Mouse (Mus musculus) ES-E14 (cell line): Measurements from ENCODE around the gene Cfap97d1. TPM values are rescaled to one million over a fixed set of nuclear protein-coding genes. Genes with fewer than 3 reads are reported as not detected.

Experiments used
- DNase-seq: peaks from one replicate; pipeline ENCODE4 v3.0.0-alpha.2; 2013; ENCODE audit warnings: low read depth, low spot score
- H3K27ac ChIP-seq: 2 replicates; pipeline ENCODE4 v1.5.1; 2012; ENCODE audit warnings: low read depth, mild to moderate bottlenecking, low read length, moderate library complexity, mixed read lengths; ENCODE audit not compliant: poor library complexity, insufficient read depth, severe bottlenecking
- H3K36me3 ChIP-seq: 2 replicates; pipeline ENCODE4 v1.6.1; 2012; ENCODE audit warnings: mild to moderate bottlenecking, low read length, moderate library complexity, mixed read lengths; ENCODE audit not compliant: control insufficient read depth, poor library complexity, insufficient read depth, severe bottlenecking
- H3K4me1 ChIP-seq, 2 experiments: fragments of 150-350 bp in 1 of 2; sonication (generic) in 1 of 2; 2 replicates each; pipeline ENCODE4 v1.6.1; 2012; ENCODE audit warnings: low read length in 2 of 2, mild to moderate bottlenecking in 1 of 2, mixed read lengths in 1 of 2; ENCODE audit not compliant: control insufficient read depth in 2 of 2, insufficient read depth in 2 of 2, poor library complexity in 1 of 2
- H3K4me3 ChIP-seq, 2 experiments: fragments of 150-350 bp in 1 of 2; sonication (generic) in 1 of 2; 2 replicates each; pipeline ENCODE4 v1.5.1; 2012; ENCODE audit warnings: low read length in 2 of 2, low read depth in 1 of 2, mild to moderate bottlenecking in 1 of 2, mixed read lengths in 1 of 2; ENCODE audit not compliant: insufficient read depth in 1 of 2, poor library complexity in 1 of 2, severe bottlenecking in 1 of 2
- H3K9ac ChIP-seq: 2 replicates; pipeline ENCODE4 v1.6.1; 2012; ENCODE audit warnings: low read depth, mild to moderate bottlenecking, low read length, mixed read lengths; ENCODE audit not compliant: poor library complexity, insufficient read depth, severe bottlenecking
- H3K9me3 ChIP-seq: fragments of 150-350 bp; sonication (generic); 2 replicates; pipeline ENCODE4 v1.6.1; 2012; ENCODE audit warnings: low read depth, mild to moderate bottlenecking, low read length; ENCODE audit not compliant: control insufficient read depth, insufficient read depth
- CHD2 ChIP-seq: IDR thresholded peaks from 2 replicates; pipeline ENCODE4 v1.6.1; 2014; ENCODE audit warnings: mild to moderate bottlenecking, low read depth, low read length, inconsistent platforms
- HCFC1 ChIP-seq: IDR thresholded peaks from 2 replicates; pipeline ENCODE4 v1.6.1; 2012; ENCODE audit warnings: low read length, inconsistent platforms, borderline replicate concordance; ENCODE audit not compliant: insufficient read depth
- MAFK ChIP-seq: IDR thresholded peaks from 2 replicates; pipeline ENCODE4 v1.6.1; 2014; ENCODE audit warnings: mild to moderate bottlenecking, low read depth, low read length, inconsistent platforms; ENCODE audit not compliant: insufficient read depth
- ZC3H11A ChIP-seq: IDR thresholded peaks from 2 replicates; pipeline ENCODE4 v1.6.1; 2012; ENCODE audit warnings: low read depth, mild to moderate bottlenecking, inconsistent platforms, low read length, borderline replicate concordance
- ZNF384 ChIP-seq: IDR thresholded peaks from 2 replicates; pipeline ENCODE4 v1.6.1; 2012; ENCODE audit warnings: low read depth, low read length, inconsistent platforms
- in situ Hi-C, 2 experiments: fragments of 600-800 bp; cut with MboI; formaldehyde crosslinking; loops; one replicate each; pipeline ENCODE4 v1.15.1; 2025; ENCODE audit warnings: low sequenced_read_pairs in 2 of 2, inconsistent platforms in 1 of 2; ENCODE audit not compliant: unreplicated experiment in 2 of 2
- total RNA-seq: library from RNA; depleted of rRNA; stranded (reverse); fragments of 300-350 nt; gene quantifications from 2 replicates; pipeline ENCODE4 v1.2.3, GENCODE M21; 2012

Gene Cfap97d1
- total RNA-seq, 1 experiment, result not detected

DNA sequence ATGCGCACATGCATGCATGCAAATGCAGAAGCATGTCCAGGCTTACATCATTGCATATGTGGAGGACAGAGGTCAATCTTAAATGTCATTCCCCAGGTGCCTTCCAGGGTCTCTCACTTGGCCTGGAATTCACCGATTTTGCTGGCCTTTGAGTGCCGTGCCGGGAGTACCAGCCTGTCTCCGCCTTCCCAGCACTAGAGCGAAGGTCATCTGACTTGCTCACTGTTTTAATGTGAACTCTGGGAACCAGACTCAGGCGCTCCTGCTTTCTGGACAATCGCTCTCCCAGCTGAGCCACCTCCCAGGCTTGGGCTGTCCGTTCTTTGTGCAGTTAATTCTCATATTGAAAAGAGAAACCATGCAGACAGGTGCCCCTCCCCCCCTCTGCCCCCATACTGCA, 22.2 kb downstream of the Cfap97d1 start:
- DNase-seq, result no peak
- TF ChIP-seq CHD2 (no peak), ZNF384 (no peak), MAFK (no peak), HCFC1 (no peak), ZC3H11A (no peak)
- H3K9me3 ChIP-seq, result no peaks in the 10 kb centered on the region
- H3K4me3 ChIP-seq, result no peak overlapping the region
- H3K9ac ChIP-seq, result no peak overlapping the region
- peaks cover 6% of the 10 kb centered on the region; the same call in 1 of the 2 replicates for H3K36me3 ChIP-seq
- in situ Hi-C loops, result no loop called here
- H3K4me1 ChIP-seq, result no peaks in the 10 kb centered on the region
- H3K27ac ChIP-seq, result no peak overlapping the region

GRCm38 (mm10) chr11:102006688-102007087, 22.6 kb downstream of the Cfap97d1 start:
- Histone ChIP-seq H3K9me3 (no peaks in the 10 kb centered on the region), H3K27ac (no peak overlapping the region), H3K4me1 (no peaks in the 10 kb centered on the region), H3K9ac (no peak overlapping the region), H3K4me3 (no peak overlapping the region), H3K36me3 (peaks cover 6% of the 10 kb centered on the region; the same call in 1 of the 2 replicates)
- in situ Hi-C loops, result no loop called here
- TF ChIP-seq HCFC1 (no peak), CHD2 (no peak), MAFK (no peak), ZC3H11A (no peak), ZNF384 (no peak)
- no peak for DNase-seq

DNA sequence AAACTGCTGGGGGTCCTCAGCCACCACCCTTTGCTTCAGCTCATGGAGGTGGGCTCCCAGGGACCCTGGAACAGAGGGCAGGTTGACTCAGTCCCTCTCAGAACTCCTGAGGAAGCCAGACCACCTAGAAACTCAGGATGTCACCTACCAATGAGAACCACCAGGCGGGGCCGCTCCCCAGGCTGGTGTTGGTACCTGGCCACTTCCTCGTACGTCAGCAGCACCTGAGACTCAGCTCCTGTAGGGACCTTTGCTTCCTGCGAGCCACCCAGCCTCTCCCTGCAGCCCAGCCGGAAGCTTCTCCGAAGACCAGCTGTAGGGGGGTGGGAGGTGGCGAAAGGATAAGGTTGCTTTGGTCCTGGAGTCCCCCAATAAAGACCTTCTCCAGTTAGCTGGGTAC, 24.3 kb downstream of the Cfap97d1 start:
- in situ Hi-C loops, result no loop called here
- Histone ChIP-seq H3K9me3 (no peaks in the 10 kb centered on the region), H3K27ac (no peak overlapping the region), H3K4me1 (no peaks in the 10 kb centered on the region), H3K4me3 (no peak overlapping the region), H3K36me3 (peaks cover 11% of the 10 kb centered on the region; the same call in 1 of the 2 replicates), H3K9ac (no peak overlapping the region)
- TF ChIP-seq HCFC1 (no peak), ZNF384 (no peak), ZC3H11A (no peak), MAFK (no peak), CHD2 (no peak)
- DNase-seq, result no peak

DNA sequence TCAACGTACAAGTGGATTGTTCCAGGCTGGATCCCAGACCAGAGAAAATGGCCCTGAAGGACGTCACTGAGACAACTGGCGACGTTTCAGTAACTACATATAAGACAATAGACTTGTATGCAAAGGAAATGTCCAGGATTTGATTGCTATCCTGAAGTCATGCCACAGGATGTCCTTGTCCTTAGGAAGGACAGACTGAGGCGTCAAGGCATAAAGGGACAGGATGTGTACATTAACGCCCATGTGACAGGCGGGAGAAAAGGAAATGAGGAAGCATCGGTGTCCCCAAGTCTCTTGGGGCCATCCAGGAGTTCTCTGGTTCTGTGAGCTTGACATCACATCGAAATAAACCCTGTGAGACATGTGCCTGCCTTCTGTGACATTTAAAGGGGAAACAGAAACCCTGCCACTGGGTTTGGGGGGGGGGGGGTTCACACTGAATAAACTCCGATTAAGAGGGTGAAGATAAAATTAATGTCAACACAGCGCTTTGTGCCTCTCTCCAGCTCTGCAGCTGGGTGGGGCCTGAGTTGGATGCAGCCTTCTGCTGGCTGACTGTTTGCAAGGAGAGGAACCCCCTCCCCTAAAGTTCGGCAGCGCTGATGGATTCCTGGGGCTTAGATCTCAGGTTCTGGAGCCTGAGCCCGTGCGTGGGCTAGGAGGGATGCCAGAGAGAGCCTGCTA, 25.0 kb downstream of the Cfap97d1 start:
- H3K9me3 ChIP-seq, result no peaks in the 10 kb centered on the region
- no peak overlapping the region for H3K9ac ChIP-seq
- no peaks in the 10 kb centered on the region for H3K4me1 ChIP-seq
- peaks cover 11% of the 10 kb centered on the region; the same call in 1 of the 2 replicates for H3K36me3 ChIP-seq
- in situ Hi-C loops, result no loop called here
- TF ChIP-seq MAFK, result no peak
- TF ChIP-seq ZC3H11A, result no peak
- DNase-seq, result no peak
- H3K4me3 ChIP-seq, result no peak overlapping the region
- no peak overlapping the region for H3K27ac ChIP-seq
